Mouse (Mus musculus): ENCODE data around the gene Gadd45g.

Gene Gadd45g

DNA sequence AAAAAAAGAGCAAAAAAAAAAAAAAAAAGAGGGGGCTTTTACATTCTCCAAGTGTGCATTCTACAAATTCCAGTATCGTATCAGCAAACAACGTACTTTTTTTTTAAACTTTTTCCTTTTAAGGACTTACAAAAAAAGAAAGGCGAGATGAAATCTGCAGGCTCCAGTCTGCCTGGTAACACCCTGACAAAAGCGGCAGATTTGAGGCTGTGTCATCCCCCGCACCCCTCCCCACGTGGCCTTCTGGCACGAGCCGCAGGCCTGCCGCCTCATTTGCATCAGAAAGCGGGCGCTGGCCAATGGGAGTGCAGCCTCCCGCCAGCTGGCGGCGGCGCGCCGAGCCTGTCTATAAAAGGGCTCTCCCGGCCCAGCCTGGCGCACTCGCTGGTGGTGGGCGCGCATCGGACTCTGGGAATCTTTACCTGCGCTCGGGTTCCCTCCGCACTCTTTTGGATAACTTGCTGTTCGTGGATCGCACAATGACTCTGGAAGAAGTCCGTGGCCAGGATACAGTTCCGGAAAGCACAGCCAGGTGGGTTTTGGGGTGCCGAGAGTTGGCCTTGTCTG, at the start of gene Gadd45g:
Gene Gadd45g, plus strand, starts transcription at position 378 of the 567 bp plus-strand sequence.
- DNase-seq = peak; percentile 92

DNA sequence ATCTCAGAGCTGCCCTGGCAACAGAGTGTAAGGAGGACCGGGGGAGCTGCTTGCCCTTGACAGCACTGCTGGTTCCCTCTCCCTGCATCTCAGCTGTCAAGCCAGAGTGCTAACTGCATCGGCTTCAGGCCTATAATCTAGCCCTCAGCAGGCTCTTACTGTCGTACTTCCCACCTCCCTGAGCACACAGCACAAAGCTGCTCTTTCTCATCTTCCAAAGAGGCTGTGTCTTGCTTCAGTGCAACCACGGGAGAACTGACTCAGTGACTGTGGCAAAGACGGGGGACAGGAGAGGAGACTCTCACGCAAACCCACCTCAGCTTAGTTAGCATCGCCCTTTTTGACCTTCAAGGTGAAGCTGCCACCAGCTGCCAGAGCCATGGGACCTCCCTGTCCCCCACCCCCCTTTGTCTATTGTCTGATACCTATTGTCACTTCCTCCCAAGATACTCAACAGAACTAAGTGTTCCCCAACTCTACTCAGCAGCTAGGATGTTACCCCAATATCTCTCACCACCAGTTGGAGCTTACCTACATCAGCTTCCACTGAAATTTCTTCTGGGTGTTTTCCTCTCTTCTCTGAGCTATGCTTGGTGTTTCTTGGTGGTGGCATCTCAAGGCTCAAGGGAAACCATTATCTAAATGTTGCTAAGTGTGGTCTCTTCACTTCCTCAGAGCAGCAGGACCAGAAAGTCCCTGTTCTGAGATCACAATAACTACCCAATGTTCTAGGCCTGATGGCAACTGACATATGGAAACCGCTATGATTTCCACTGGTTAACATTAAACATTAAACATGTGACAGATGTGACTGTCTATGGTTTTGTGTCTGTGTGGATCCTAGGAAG, 48.4 kb upstream of the Gadd45g start:
- no peak for DNase-seq

DNA sequence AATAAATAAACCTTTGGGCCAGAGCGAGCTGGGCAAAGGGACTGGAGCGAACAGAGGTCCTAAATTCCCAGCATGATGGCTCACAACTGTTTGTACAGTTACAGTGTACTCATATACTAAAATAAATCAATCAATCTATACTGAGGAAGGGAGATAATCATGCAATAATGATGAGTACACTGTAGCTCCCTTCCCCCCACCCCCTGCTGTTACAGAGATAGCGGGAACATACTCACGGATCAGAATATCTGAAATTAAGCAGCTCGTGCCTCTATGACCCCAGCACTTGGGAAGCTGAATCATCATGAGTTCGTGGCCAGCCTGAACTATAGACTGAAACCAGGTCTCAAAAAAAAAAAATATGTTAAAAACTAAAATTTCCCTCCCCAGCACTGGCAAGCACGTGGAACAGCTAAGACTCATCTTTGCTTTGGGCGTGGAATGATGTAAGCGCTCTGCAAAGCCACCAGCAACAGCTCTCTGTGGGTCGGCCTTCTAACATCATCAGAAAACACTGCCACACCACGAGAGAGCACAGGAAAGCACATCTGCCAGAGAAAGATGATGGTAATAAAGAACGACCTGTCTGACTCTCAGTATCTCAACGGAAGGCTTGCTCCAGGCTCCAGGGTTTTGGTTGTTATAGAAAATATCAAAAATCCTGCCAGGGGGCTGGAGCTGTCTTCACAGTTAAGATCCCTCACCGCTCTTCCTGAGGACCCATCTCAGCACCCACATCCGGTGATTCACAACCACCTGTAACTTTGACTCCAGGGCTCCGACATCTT, 46.5 kb upstream of the Gadd45g start:
- DNase-seq = no peak

DNA sequence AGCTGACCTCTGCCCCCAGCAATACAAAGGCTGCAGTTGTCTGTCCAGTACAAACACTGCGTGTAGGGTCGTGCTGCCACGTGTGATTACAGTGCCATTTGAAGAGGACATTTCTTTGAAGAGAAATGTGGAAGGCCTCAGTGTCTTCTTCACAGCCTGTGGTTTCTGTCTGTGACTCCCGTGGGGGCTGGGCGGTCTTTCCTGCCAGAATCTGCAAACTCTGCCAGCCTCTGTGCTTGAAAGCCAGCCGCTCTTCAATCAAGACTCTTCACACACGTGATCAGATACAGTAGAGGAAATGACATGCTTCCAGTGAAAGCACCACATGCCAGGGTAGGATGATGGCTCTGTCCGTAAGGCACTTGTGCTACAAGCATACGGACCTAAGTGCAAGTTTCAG, 45.6 kb upstream of the Gadd45g start:
- DNase-seq = no peak

DNA sequence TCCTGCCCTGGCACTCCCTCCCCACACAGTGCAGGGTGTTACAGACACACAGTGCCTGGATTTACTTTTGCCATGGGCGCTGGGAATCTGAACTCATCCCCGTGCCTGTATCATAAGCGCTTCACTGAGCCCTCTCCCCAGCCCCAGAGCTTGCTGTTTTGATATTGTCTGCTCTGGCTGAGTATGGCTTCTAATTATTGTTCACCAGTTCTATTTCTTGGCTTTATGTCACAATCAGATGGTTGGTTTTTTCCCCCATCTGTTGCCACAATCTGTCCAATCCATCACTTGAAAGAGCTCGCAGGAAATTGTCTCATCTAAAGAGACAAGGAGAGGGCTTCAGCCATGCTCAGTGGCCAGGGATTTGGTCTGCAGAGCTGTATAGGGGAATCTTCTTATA, 40.8 kb upstream of the Gadd45g start:
- DNase-seq = no peak

DNA sequence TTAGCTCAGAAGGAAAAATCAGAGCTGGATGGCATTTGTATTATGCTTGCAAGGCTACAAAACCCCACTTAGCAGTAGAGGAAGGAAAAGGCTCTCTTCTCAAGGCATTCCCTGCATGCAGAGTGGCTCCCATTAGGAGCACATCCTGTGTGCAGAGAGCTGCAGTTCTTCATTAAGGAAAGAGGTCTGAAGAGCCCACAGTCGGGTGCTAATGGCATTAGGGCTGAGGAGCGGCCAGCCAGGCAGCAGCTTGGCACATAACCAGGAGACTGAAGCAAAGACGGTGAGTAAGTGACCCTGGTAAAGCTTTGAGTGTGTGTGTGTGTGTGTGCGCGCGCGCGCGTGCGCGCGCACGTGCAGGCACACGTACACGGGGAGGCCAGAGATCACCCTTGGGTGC, 40.3 kb upstream of the Gadd45g start:
- no peak for DNase-seq

DNA sequence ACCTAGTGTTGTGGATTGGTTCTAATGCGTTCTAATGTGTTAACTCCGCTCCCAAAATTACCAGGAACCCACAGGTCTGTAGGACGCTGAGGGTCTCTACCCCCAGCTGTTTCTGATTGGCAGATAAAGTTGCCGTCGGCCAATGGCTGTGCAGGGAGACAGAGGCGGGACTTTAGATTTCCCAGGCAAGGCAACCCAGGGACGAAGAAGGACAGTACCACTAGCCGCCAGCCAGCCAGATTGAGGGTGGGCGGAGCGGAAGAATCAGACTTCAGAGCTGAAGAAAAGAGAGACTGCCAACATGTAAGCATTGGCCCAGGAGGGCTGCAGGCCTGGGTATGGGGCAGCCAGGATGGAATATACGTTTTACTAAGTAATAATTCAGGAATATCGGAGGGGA, 38.3 kb upstream of the Gadd45g start:
- no peak for DNase-seq

DNA sequence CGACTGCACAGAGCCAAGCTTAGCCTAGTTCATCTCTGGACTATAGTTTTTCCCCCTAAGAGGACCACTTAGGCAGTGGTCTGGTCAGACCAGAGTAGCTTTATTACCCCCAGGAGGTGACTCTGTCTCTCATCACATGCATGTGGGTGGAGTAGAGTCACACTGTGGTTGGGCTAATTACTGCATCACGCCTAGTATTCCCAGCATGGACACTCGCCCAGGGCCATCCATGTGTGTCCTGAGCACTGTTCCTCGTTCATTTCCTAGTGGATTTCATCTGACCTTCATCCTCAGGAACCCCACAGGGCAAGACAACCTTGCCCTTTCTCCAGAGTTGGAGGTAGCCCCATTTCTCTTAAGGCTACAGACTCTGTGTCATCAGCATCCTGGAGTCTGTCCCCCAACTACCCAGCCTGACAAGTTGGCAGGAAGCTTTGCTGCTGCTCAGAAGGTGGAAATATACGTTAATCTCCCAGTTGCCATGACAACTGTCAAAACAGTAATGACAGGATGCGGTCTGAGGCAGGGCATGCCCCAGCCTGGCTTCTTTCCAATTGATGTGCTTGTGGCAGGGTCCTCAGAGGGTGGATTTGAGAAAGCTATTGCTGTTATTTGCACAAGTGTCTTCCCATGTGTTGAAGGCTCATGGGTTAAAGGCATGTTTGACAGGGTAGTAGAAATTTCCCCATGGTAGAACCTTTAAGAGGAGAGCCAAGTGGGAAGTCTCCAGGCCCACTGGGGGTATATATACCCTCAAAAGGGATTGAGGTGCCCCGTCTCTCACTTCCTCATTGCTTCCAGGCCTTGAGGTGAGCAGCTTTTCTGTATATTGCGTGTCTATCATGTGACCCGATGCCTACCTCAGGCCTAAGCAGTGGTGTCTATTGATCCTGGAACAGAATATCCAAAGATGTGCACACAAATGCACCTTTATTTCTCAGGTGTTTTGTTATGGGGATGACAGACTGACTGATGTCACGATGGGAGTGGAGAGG, 32.6 kb upstream of the Gadd45g start:
- no peak for DNase-seq

DNA sequence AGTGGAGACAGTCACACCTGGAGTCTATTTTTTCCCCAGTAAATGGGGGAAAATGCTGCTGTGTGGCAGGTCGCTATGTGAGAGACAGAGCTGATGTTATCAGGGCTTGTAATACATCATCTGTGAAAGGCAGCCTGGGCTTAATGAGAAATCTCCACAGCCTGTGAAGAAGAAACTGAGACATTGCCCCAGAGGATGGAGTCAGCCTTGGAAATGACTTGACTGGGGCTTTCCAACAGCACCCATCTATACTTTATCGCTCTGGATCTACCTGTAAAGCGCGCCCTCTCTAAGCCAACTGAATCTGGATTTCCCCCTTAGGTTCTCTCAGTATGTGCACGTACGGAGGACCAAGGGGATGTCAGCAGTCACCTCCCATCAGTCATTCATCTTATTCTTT, 31.8 kb upstream of the Gadd45g start:
- DNase-seq = no peak

DNA sequence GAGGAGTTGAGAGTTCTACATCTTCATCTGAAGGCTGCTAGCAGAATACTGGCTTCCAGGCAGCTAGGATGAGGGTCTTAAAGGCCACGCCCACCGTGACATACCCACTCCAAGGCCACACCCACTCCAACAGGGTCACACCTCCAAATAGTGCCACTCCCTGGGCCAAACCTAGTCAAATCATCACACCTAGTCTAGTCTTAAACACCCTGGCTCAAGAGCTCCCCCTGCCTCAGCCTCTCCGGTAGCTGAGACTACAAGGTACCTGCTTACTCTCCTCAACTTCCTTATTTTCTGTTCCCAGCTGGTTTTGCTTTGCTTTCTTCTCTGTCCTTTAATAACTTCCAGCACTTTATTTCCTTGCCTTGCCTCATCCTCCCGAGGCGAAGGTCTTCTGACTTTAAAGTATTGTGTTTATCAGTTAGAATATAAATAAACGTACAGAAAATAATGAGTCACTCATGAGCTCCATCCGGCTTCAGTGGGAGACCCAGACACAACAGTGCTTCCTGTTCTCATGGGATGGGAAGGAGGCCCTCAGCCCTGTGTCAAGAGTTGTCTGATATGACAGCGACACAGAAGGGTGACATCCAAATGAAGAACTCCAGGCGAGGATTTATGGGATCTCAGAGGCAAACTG, 30.5 kb upstream of the Gadd45g start:
- DNase-seq = peak; percentile 30

DNA sequence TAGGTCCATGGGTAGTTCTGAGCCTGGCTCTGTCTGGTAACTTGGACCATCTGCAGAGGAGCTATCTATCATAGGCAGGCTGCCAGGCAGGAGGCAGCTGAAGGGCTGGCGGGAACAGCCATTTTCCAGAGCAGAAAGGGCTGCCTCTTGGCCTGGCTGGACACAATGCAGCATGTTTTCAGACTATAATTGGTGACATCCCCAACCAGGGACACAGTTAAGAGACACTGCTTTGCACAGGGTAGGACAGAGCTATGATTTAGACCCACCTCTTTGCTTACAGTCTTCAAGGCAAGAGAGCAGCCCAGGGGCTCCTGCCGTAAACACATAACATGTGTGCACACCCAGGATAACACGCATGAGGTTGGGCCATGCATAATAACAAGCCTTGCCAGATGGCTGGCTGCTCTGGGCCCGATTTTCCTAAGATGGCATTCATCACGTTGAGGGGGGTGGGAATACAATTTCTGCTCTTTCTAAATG, 29.9 kb upstream of the Gadd45g start:
- DNase-seq = no peak

DNA sequence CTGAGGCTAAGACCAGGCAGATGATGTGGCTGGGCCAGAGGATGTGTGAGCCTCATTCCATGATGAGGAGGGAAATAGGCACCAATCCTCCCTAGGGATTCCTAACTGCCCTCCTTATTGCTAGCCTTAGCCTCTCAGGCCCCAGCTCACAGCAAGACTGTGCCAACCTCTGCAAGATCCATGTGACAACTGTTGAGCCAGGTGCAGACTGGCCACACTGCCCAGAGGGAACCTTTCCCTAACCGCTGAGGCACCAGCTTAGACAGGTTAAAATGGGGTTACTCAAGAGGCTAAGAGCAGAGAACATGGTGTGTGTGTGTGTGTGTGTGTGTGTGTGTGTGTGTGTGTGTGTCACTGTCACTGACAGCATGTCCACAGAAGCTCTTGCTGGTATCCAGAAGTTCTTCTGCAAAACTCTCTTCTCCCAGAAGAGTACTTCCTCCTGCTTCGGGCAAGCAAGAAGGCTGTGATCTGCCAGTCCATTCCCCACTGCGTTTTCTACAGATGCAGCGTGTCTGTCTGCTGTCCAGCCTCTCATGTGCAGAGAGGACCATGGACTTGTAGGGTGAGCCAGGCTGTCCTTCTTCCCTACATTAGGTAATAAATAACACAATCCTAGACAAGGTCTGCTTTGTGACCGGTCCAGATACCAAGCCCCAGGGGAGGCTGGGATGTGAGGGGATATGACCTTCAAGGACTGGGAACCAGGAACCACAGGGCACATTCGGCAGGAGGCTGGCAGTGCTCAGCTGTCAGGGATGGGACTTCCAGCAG, 28.1 kb upstream of the Gadd45g start:
- DNase-seq = peak; percentile 90

DNA sequence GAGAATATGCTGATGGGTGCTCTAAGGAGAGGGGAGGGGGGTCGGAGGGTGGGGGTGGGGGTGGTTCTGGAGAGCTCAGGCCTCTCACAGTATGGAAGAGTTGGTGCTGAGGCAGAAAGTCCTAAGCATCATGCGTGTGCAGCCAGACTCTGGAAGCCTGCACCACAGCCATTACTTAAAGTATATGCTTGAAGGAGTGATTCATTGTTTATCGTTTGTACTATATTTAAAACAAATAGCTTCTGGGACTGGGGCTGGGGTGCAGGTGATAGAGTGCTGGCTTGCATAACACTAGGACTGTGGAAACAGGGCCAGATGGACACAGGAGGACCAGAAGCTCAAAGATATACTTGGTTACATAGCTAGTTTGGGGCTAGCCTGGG, 27.5 kb upstream of the Gadd45g start:
- no peak for DNase-seq

DNA sequence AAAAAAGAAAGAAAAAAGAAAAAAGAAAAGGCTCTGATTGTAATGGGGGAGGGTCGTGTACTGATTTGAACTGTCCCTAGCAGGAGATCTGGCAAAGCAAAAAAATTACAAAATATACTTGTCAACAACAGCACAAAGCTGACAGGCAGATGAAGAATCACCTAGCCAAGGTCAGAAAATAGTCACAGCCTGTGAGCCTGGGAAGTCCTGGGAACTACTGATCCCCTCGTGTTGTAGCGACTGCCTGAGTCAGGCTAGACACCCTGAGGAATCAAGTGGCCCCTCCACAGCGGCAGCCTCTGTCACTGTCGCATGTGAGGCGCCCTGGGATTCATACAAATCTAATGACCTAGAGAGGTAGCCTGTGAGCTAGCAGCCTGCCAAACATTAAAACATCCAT, 27.1 kb upstream of the Gadd45g start:
- DNase-seq = no peak

DNA sequence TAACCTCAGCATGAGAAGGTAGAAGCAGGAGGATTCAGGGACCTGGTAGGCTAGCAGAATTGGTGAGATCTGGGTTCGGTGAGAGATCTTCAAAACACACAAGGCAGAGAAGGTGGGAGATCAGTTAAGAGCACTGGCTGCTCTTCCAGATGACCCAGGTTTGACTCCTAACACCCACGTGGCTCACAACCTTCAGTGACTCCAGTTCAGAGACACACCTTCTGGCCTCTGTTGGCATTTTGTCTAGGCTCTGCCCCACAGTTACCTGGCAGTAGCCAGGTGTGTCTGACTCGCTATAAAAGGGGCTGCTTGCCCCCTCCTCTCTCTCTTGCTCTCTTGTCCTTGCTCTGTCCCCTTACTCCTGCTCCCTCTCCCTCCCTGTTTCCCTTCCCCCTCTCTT, 24.5 kb upstream of the Gadd45g start:
- DNase-seq = peak; percentile 66

DNA sequence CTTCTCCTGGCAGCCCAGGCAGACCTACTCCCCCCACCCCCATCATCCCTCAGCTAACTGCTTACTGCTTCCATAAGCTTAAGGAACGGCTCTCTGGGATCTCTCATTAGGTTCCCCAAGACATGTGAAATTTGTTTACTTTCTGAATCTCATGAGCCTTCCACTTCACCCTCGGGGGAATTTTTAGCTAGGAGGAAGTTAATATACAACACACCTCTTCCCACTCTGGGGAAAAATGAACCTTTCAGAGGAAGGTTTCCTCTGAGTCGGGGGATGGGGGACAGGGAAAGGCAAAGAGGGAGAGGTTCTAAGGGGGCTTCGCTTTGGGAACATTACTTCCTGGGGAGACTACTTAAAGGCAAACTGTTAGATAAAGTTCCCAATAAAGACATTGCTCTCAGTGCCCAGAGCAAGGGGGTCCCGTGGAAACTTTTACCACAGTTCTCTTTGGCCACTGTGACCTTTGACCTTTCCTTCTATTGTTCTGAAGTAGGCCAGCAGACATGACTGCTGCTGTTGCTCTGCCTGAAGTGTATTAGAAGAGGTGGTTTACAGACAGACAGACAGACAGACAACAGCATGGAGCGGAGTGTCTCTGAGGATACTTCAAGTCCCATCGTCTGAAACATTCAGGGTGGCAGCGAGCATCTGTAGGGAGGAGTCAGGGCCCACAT, 22.5 kb upstream of the Gadd45g start:
- DNase-seq = peak; percentile 54

DNA sequence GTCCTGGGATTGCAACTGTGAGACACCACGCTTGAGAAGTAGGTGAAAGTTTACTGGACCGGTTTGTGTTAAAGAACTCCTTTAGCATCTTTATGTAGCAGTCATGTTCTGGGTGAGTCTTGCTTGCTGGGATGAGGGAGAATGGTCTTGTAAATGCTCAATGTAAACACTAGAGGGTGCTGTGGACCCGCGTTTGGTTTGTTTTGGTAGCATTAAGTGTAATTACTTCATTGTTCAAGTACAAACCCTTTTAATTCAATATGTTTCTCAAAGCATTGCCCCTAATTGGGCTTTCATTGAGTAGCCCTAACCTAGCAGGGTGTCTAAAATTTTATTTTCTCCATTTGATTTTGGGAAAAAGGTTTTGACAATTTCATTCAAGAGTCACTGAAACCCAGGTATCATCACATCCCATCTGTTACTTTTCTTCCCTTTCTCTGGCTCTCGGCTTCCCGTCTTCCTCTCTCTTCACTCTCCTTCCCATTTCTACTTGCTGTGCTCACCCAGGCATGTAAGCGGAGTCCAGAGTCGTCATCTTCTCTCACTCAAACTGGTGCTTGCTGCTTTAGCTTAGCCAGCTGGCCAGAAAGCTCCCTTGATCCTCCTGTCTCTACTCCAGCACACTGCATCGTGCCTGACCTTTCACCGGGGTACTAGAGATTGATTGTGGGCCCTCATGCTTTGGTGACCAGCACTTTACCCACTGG, 15.6 kb upstream of the Gadd45g start:
- DNase-seq = peak; percentile 26

DNA sequence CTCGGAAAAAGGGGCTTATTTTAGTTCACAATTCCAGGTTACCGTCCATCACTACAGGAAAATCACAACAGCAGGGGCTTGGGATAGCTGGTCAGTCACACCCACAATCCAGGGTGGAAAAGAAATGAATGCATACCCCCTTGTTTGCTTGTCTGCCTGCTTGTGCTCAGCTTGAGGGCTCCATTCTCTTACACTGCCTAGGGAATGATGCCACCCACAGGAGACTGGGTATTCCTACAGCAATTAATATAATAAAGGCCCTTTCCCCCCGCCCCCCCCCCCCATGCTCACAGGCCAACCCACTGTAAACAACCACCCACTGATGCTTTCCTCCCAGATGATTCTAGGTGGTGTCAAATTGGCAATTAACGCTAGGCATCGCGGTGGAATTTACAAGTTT, 14.0 kb upstream of the Gadd45g start:
- DNase-seq = no peak

DNA sequence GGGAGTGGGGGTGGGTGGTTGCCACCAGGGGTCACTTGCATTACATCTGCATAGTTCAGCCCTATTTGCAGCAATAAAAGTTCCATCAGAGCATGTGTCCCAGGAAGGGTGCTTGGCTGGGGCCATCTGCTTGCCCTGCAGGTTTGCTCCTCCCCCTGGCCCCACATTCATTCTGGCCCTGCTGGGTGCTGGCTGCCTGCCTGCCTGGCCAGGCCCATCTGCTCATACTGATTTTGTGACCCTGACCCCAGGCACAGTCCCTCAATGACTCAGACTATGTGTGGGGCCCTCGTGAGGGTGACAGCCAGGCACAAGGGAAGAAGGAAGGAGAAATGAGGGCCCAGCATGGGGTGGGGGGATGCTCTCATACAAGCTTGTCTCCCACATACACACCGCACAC, 12.9 kb upstream of the Gadd45g start:
- peak; percentile 53 for DNase-seq

DNA sequence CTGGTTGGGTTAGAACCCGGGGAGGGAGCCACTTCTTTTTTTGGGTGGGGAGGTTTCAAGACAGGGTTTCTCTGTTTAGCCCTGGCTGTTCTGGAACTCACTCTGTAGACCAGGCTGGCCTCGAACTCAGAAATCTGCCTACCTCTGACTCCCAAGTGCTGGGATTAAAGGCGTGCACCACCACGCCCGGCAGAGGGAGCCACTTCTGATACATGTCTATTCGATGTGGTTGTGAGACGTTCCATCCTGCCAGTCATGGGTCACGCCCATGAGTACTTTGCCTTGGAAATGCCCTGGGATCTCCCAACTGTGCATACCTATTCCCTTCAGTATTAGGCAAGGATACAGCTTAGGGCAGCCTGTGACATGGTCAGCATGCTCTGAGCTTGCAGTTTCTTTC, 12.5 kb upstream of the Gadd45g start:
- peak; percentile 53 for DNase-seq
